ENCODE assay signal across 9 mouse cellular contexts in genomic region chr11:77765459-77765777, GRCm38 (mm10). TPM values are rescaled to one million over a fixed set of nuclear protein-coding genes. Genes with fewer than 3 reads are reported as not detected.
A peak's percentile ranks its signal among the peaks of the same experiment; 100 is the strongest.
DNase-seq lines count a peak whose midpoint lies in the region; ATAC-seq lines count a peak whose summit lies in the region.
"Had no signal": no experiment of that assay in that cellular context is flagged by ENCODE, and none has a peak within 500 bp of the region (broad histone marks: within the 10 kb centered on the region; RNA-seq: fewer than 3 reads in every experiment).

No protein-coding gene starts in this region.

- peak overlapping the region; percentile 25 for H3K4me2 ChIP-seq in intestine, embryonic 14.5 days (ENCODE audit: low read length)

- no peak for ATAC-seq in erythroblast, adult 5-6 weeks (replicated peaks; ENCODE audit: low FRiP score, poor library complexity, severe bottlenecking)
- ATAC-seq in intestine, embryonic 14.5 days (replicated peaks; ENCODE audit: low FRiP score, low TSS enrichment, low read depth), result no peak

- no peaks in the 10 kb centered on the region for H3K9me3 ChIP-seq in erythroblast, embryonic 14.5 days (ENCODE audit: control insufficient read depth, low read length)
- no peaks in the 10 kb centered on the region for H3K9me3 ChIP-seq in intestine, embryonic 14.5 days (ENCODE audit: control insufficient read depth, low read length)

- peak overlapping the region; percentile 83 for H3K27ac ChIP-seq in brown adipose tissue, adult 24 weeks (replicated peaks; ENCODE audit: low read depth, low read length)
- H3K27ac ChIP-seq in intestine, embryonic 14.5 days (ENCODE audit: low read depth), result 0 out of 2 replicates have a peak overlapping the region, but pooled peaks have one; percentile 11

- WGBS in intestine, embryonic 14.5 days, result 47% methylated on average over 4 of the region's 4 CpGs

- H3K36me3 ChIP-seq in erythroblast, embryonic 14.5 days (ENCODE audit: control insufficient read depth), result peaks cover 4% of the 10 kb centered on the region
- H3K36me3 ChIP-seq in intestine, embryonic 14.5 days (ENCODE audit: control insufficient read depth, insufficient read depth, low read length), result no peaks in the 10 kb centered on the region

- H3K27me3 ChIP-seq in erythroblast, embryonic 14.5 days (ENCODE audit: control insufficient read depth), result peaks cover 6% of the 10 kb centered on the region
- no peaks in the 10 kb centered on the region for H3K27me3 ChIP-seq in intestine, embryonic 14.5 days (replicated peaks; ENCODE audit: control insufficient read depth, insufficient read depth, low read length)

- H3K9ac ChIP-seq in intestine, embryonic 14.5 days (ENCODE audit: low read length), result no peak overlapping the region

- H3K4me3 ChIP-seq in erythroblast, embryonic 14.5 days (replicated peaks), result peak overlapping the region; percentile 72
- H3K4me3 ChIP-seq in brown adipose tissue, adult 24 weeks (ENCODE audit: insufficient read depth, low read depth, low read length), result peak overlapping the region; percentile 28; the same call in 1 of the 2 replicates
- H3K4me3 ChIP-seq in intestine, embryonic 14.5 days (ENCODE audit: low read depth, low read length), result no peak overlapping the region

- peaks cover 66% of the 10 kb centered on the region for H3K4me1 ChIP-seq in erythroblast, embryonic 14.5 days (ENCODE audit: control insufficient read depth)
- H3K4me1 ChIP-seq in brown adipose tissue, adult 24 weeks (ENCODE audit: control insufficient read depth, insufficient read depth, insufficient read length, low read length), result peaks cover 15% of the 10 kb centered on the region
- peaks cover 32% of the 10 kb centered on the region for H3K4me1 ChIP-seq in intestine, embryonic 14.5 days (replicated peaks; ENCODE audit: control insufficient read depth, insufficient read depth, low read length)

- no peak for DNase-seq in intestine, embryonic 14.5 days (ENCODE audit: low spot score)
- DNase-seq in lung, postnatal 36 days, result peak; percentile 48
- DNase-seq in T-cell, adult 2 months (ENCODE audit: low spot score), result no peak
- no peak for DNase-seq in embryo, embryonic 10 days (ENCODE audit: low spot score)
- no peak for DNase-seq in thymus, postnatal 4 days
- DNase-seq: layer of hippocampus, postnatal 36 days had no signal

RNA-seq across cellular contexts. Expression of gene Myo18a, which starts 2.4 kb away (rescaled TPM):
- 5.1 and 7.7 TPM in 2 replicates for polyA plus RNA-seq in erythroblast, embryonic 14.5 days (2012)
- total RNA-seq in erythroblast, adult 5-6 weeks (2015; ENCODE audit: low replicate concordance), result 17.5 and 18.6 TPM in 2 replicates
- total RNA-seq in erythroblast, adult 5-6 weeks (2017; ENCODE audit: low replicate concordance), result 14.6 and 22.2 TPM in 2 replicates
- polyA plus RNA-seq in brown adipose tissue, adult 24 weeks (2012; ENCODE audit: insufficient read depth, insufficient read length, missing spikeins), result 17.4 and 18.2 TPM in 2 replicates
- 21.1 and 24.9 TPM in 2 replicates for polyA plus RNA-seq in intestine, embryonic 14.5 days (2014; fragmentation: Nextera tagmentation; extraction: Ambion mirVana)

RNA-seq across cellular contexts. Expression of gene Gm10277, which starts 22.1 kb away (rescaled TPM):
- polyA plus RNA-seq in erythroblast, embryonic 14.5 days (2012), result not detected in 2 replicates
- not detected in 2 replicates for total RNA-seq in erythroblast, adult 5-6 weeks (2015; ENCODE audit: low replicate concordance)
- total RNA-seq in erythroblast, adult 5-6 weeks (2017; ENCODE audit: low replicate concordance), result not detected in 2 replicates
- polyA plus RNA-seq in brown adipose tissue, adult 24 weeks (2012; ENCODE audit: insufficient read depth, insufficient read length, missing spikeins), result not detected in 2 replicates
- 1.0 and 1.3 TPM in 2 replicates for polyA plus RNA-seq in intestine, embryonic 14.5 days (2014; fragmentation: Nextera tagmentation; extraction: Ambion mirVana)
- total RNA-seq: layer of hippocampus, postnatal 36 days had no signal

RNA-seq across cellular contexts. Expression of gene Cryba1, which starts 40.3 kb away (rescaled TPM):
- not detected in 2 replicates for polyA plus RNA-seq in erythroblast, embryonic 14.5 days (2012)
- total RNA-seq in erythroblast, adult 5-6 weeks (2015; ENCODE audit: low replicate concordance), result not detected in 2 replicates
- total RNA-seq in erythroblast, adult 5-6 weeks (2017; ENCODE audit: low replicate concordance), result not detected in 2 replicates
- not detected in 2 replicates for polyA plus RNA-seq in brown adipose tissue, adult 24 weeks (2012; ENCODE audit: insufficient read depth, insufficient read length, missing spikeins)
- 0.26 TPM in 1 of 2 replicates, not detected in the other for polyA plus RNA-seq in intestine, embryonic 14.5 days (2014; fragmentation: Nextera tagmentation; extraction: Ambion mirVana)
- total RNA-seq: layer of hippocampus, postnatal 36 days had no signal
